Mouse (Mus musculus) ES-Bruce4 (cell line): Measurements from ENCODE around the gene Ddc. TPM values are rescaled to one million over a fixed set of nuclear protein-coding genes. Genes with fewer than 3 reads are reported as not detected.

Experiments
- H3K27ac ChIP-seq: 2 replicates; pipeline ENCODE4 v1.5.1; 2012; ENCODE audit warnings: low read length, inconsistent platforms; ENCODE audit not compliant: insufficient read depth
- H3K27me3 ChIP-seq: 2 replicates; pipeline ENCODE4 v1.6.1; 2012; ENCODE audit warnings: mild to moderate bottlenecking, low read length, inconsistent platforms; ENCODE audit not compliant: control insufficient read depth, poor library complexity, insufficient read depth, severe bottlenecking
- H3K36me3 ChIP-seq: 2 replicates; pipeline ENCODE4 v1.6.1; 2012; ENCODE audit warnings: inconsistent platforms, mild to moderate bottlenecking, low read length, moderate library complexity; ENCODE audit not compliant: control insufficient read depth, poor library complexity, insufficient read depth, severe bottlenecking
- H3K4me1 ChIP-seq: one replicate; pipeline ENCODE4 v1.8.1; 2011; ENCODE audit warnings: low read length; ENCODE audit not compliant: control insufficient read depth, insufficient read depth
- H3K4me3 ChIP-seq: 2 replicates; pipeline ENCODE4 v1.5.1; 2011; ENCODE audit warnings: low read depth, mild to moderate bottlenecking, low read length
- H3K9ac ChIP-seq: 2 replicates; pipeline ENCODE4 v1.6.1; 2012; ENCODE audit warnings: low read depth, mild to moderate bottlenecking, inconsistent platforms; ENCODE audit not compliant: poor library complexity, severe bottlenecking
- H3K9me3 ChIP-seq: replicated peaks from 2 replicates; pipeline ENCODE4 v1.6.1; 2012; ENCODE audit warnings: mild to moderate bottlenecking, low read length, inconsistent platforms; ENCODE audit not compliant: control insufficient read depth, poor library complexity, insufficient read depth, severe bottlenecking
- CTCF ChIP-seq: IDR thresholded peaks from one replicate; pipeline ENCODE4 v1.8.1; 2011; ENCODE audit warnings: low read depth, low read length
- EP300 ChIP-seq: IDR thresholded peaks from 2 replicates; pipeline ENCODE4 v1.6.1; 2011; ENCODE audit warnings: low read depth, low read length; ENCODE audit not compliant: insufficient read depth
- POLR2A ChIP-seq: IDR thresholded peaks from one replicate; pipeline ENCODE4 v1.8.1; 2011; ENCODE audit warnings: low read length; ENCODE audit not compliant: insufficient read depth
- polyA plus RNA-seq: library from polyadenylated mRNA; stranded (reverse); fragments of >200 nt; gene quantifications from 2 replicates; pipeline ENCODE4 v1.2.4, GENCODE M21; 2011; ENCODE audit warnings: low read depth; ENCODE audit not compliant: missing spikeins, insufficient read depth, insufficient read length

The Ddc gene
- polyA plus RNA-seq, 1 experiment: 7.0 TPM

- Histone ChIP-seq H3K9ac (no peak overlapping the region), H3K4me3 (no peak overlapping the region), H3K36me3 (no peaks in the 10 kb centered on the region), H3K27ac (no peak overlapping the region), H3K9me3 (no peaks in the 10 kb centered on the region), H3K27me3 (no peaks in the 10 kb centered on the region), H3K4me1 (peaks cover 3% of the 10 kb centered on the region)
- TF ChIP-seq CTCF: no peak
- no peak for TF ChIP-seq EP300
- no peak for TF ChIP-seq POLR2A
Measured at GRCm38 (mm10) chr11:11851957-11852505, 45.9 kb downstream of the Ddc start.

- H3K9me3 ChIP-seq: no peaks in the 10 kb centered on the region
- no peak overlapping the region for H3K4me3 ChIP-seq
- no peaks in the 10 kb centered on the region for H3K36me3 ChIP-seq
- peaks cover under 1% of the 10 kb centered on the region for H3K4me1 ChIP-seq
- H3K9ac ChIP-seq: no peak overlapping the region
- no peak overlapping the region for H3K27ac ChIP-seq
- TF ChIP-seq CTCF (no peak), POLR2A (no peak), EP300 (no peak)
- H3K27me3 ChIP-seq: no peaks in the 10 kb centered on the region
Measured at GRCm38 (mm10) chr11:11850476-11851267, 47.3 kb downstream of the Ddc start.

- Histone ChIP-seq H3K4me3 (no peak overlapping the region), H3K9me3 (no peaks in the 10 kb centered on the region), H3K27me3 (no peaks in the 10 kb centered on the region), H3K9ac (no peak overlapping the region), H3K4me1 (no peaks in the 10 kb centered on the region), H3K27ac (no peak overlapping the region), H3K36me3 (no peaks in the 10 kb centered on the region)
- TF ChIP-seq POLR2A (no peak), EP300 (no peak), CTCF (no peak)
Measured at GRCm38 (mm10) chr11:11849513-11850311, 48.2 kb downstream of the Ddc start.

GRCm38 (mm10) chr11:11848467-11848866 is 49.5 kb downstream of the Ddc start:
- Histone ChIP-seq H3K9me3 (no peaks in the 10 kb centered on the region), H3K4me1 (no peaks in the 10 kb centered on the region), H3K27ac (no peak overlapping the region), H3K4me3 (no peak overlapping the region), H3K27me3 (no peaks in the 10 kb centered on the region), H3K9ac (no peak overlapping the region), H3K36me3 (no peaks in the 10 kb centered on the region)
- TF ChIP-seq POLR2A (no peak), EP300 (no peak), CTCF (no peak)

GRCm38 (mm10) chr11:11845044-11845443 is 52.9 kb downstream of the Ddc start:
- Histone ChIP-seq H3K9ac (no peak overlapping the region), H3K4me1 (no peaks in the 10 kb centered on the region), H3K9me3 (no peaks in the 10 kb centered on the region), H3K4me3 (no peak overlapping the region), H3K36me3 (no peaks in the 10 kb centered on the region), H3K27ac (no peak overlapping the region), H3K27me3 (no peaks in the 10 kb centered on the region)
- no peak for TF ChIP-seq EP300
- no peak for TF ChIP-seq CTCF
- TF ChIP-seq POLR2A: no peak

- H3K36me3 ChIP-seq: no peaks in the 10 kb centered on the region
- no peak overlapping the region for H3K9ac ChIP-seq
- no peaks in the 10 kb centered on the region for H3K27me3 ChIP-seq
- TF ChIP-seq POLR2A: no peak
- peak; percentile 39 for TF ChIP-seq CTCF
- H3K4me3 ChIP-seq: no peak overlapping the region
- H3K27ac ChIP-seq: no peak overlapping the region
- H3K4me1 ChIP-seq: no peaks in the 10 kb centered on the region
- H3K9me3 ChIP-seq: no peaks in the 10 kb centered on the region
Measured at GRCm38 (mm10) chr11:11844367-11844971, 53.5 kb downstream of the Ddc start.
